Mouse (Mus musculus) thymus, adult 2 months (tissue): ENCODE results near the gene Mrtfb. TPM values are rescaled to one million over a fixed set of nuclear protein-coding genes. Genes with fewer than 3 reads are reported as not detected.

ENCODE experiments used
- DNase-seq: peaks from one replicate; pipeline ENCODE4 v3.0.0; 2021
- H3K27ac ChIP-seq: fragments of 200-500 bp; 2 replicates; pipeline ENCODE4 v1.5.1; 2012; ENCODE audit warnings: low read length, control low read depth; ENCODE audit not compliant: control insufficient read depth, insufficient read depth
- H3K27me3 ChIP-seq: fragments of 200-500 bp; 2 replicates; pipeline ENCODE4 v1.6.1; 2012; ENCODE audit warnings: mild to moderate bottlenecking, low read length, moderate library complexity, mixed read lengths; ENCODE audit not compliant: control insufficient read depth, insufficient read depth
- H3K36me3 ChIP-seq: fragments of 200-500 bp; 2 replicates; pipeline ENCODE4 v1.6.1; 2012; ENCODE audit warnings: mild to moderate bottlenecking, low read length, moderate library complexity; ENCODE audit not compliant: control insufficient read depth, insufficient read depth
- H3K4me1 ChIP-seq: fragments of 200-500 bp; replicated peaks from 2 replicates; pipeline ENCODE4 v1.6.1; 2012; ENCODE audit warnings: low read length; ENCODE audit not compliant: control insufficient read depth, insufficient read depth
- H3K4me3 ChIP-seq: fragments of 200-500 bp; 2 replicates; pipeline ENCODE4 v1.5.1; 2012; ENCODE audit warnings: mild to moderate bottlenecking, low read length, control low read depth, moderate library complexity; ENCODE audit not compliant: control insufficient read depth, insufficient read depth
- CTCF ChIP-seq: fragments of 200-500 bp; IDR thresholded peaks from 2 replicates; pipeline ENCODE4 v1.5.1; 2012; ENCODE audit warnings: mild to moderate bottlenecking, control low read depth, low read length, moderate library complexity, borderline replicate concordance; ENCODE audit not compliant: control insufficient read depth, poor library complexity, insufficient read depth; ENCODE audit errors: extremely low read depth
- POLR2A ChIP-seq: fragments of 200-500 bp; IDR thresholded peaks from 2 replicates; pipeline ENCODE4 v1.6.1; 2012; ENCODE audit warnings: mild to moderate bottlenecking, low read length, control low read depth, moderate library complexity; ENCODE audit not compliant: control insufficient read depth, poor library complexity, insufficient read depth; ENCODE audit errors: extremely low read depth
- WGBS: fragments of 180-500 bp; shearing (Covaris S2); methylation state at CpG from one replicate; pipeline ENCODE4 v1.1.7; 2018; 5-methylcytosine and 5-hydroxymethylcytosine counted together
- polyA plus RNA-seq: library from polyadenylated mRNA; depleted of rRNA; stranded (reverse); fragments of >200 nt; gene quantifications from 2 replicates; pipeline ENCODE4 v1.2.3, GENCODE M21; 2012

Mrtfb gene
- polyA plus RNA-seq, 1 experiment = 8.5 TPM

DNA sequence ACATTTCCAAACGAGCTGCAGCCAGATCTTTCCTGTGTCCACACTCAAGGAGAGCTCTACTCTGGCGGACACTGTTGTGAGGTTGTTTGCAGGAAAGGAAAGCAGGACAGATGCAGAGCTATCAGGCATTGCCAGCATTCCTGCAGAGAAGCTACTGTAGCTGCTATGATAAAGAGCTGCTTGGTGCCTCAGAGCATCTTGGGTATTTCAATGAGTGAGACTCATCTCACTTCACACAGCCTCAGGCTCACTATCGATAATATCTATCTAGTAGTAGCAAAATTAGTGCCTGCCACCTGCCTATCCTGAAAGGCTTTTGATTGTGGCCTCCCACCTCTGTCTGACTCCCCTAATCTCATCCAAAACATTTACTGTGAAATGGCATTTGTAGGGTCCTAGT, 73.4 kb downstream of the Mrtfb start:
- no peaks in the 10 kb centered on the region for H3K36me3 ChIP-seq
- 98% methylated on average over 3 of the region's 3 CpGs for WGBS
- H3K27me3 ChIP-seq = no peaks in the 10 kb centered on the region
- TF ChIP-seq POLR2A (no peak), CTCF (no peak)
- H3K27ac ChIP-seq = no peak overlapping the region
- H3K4me1 ChIP-seq = no peaks in the 10 kb centered on the region
- DNase-seq = no peak
- no peak overlapping the region for H3K4me3 ChIP-seq

DNA sequence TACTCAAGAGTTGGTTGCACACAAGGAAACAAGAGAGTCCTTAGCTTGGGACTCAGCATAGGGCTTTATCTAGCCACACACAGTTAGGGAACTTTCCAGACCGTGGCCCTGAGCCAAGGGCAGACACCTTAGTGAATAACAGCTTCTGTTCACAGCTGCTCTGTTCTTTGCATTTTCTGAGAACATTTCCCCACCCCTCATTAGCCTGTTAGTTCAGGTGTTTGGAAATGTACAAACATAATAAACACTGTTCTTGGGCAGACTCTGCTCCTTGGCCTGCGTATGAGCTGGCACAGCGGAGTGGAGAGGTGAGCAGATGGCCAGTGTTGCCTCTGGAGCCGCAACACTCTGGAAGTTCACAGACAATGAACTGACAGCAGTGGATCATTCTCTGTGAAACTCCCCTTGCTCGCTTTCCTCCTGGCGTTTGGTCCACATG, 74.0 kb downstream of the Mrtfb start:
- no peaks in the 10 kb centered on the region for H3K36me3 ChIP-seq
- no peak overlapping the region for H3K4me3 ChIP-seq
- no peak for DNase-seq
- TF ChIP-seq POLR2A (no peak), CTCF (no peak)
- no peaks in the 10 kb centered on the region for H3K4me1 ChIP-seq
- H3K27me3 ChIP-seq = no peaks in the 10 kb centered on the region
- 90% methylated on average over 6 of the region's 6 CpGs for WGBS
- no peak overlapping the region for H3K27ac ChIP-seq

GRCm38 (mm10) chr16:13331898-13332297, 75.6 kb downstream of the Mrtfb start:
- TF ChIP-seq POLR2A (no peak), CTCF (no peak)
- Histone ChIP-seq H3K4me3 (no peak overlapping the region), H3K27me3 (no peaks in the 10 kb centered on the region), H3K4me1 (no peaks in the 10 kb centered on the region), H3K27ac (no peak overlapping the region), H3K36me3 (no peaks in the 10 kb centered on the region)
- whole genome bisulfite sequencing = 74% methylated on average over 3 of the region's 3 CpGs
- no peak for DNase-seq

DNA sequence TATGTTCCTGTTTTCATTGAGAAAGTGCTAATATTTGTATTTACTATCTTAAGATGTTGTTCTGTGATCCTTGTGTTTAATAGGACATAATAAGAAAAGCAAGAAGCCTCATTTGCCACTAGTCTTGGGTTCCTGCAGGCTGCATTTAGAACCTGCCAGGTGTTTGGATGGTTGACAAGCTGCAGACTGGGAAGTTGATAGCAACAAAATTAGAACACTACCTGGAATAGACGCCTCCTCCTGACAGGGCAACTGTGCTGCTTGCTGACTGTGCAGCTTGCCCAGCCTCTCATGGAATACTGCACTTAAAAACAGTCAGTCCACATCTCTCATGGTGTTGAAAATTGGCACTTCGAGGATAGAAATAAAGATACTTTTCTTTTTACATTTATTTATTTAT, 76.3 kb downstream of the Mrtfb start:
- Histone ChIP-seq H3K4me3 (no peak overlapping the region), H3K27ac (no peak overlapping the region), H3K27me3 (no peaks in the 10 kb centered on the region), H3K4me1 (no peaks in the 10 kb centered on the region), H3K36me3 (no peaks in the 10 kb centered on the region)
- TF ChIP-seq POLR2A = no peak
- TF ChIP-seq CTCF = no peak
- WGBS = 94% methylated on average over 2 of the region's 2 CpGs
- no peak for DNase-seq

DNA sequence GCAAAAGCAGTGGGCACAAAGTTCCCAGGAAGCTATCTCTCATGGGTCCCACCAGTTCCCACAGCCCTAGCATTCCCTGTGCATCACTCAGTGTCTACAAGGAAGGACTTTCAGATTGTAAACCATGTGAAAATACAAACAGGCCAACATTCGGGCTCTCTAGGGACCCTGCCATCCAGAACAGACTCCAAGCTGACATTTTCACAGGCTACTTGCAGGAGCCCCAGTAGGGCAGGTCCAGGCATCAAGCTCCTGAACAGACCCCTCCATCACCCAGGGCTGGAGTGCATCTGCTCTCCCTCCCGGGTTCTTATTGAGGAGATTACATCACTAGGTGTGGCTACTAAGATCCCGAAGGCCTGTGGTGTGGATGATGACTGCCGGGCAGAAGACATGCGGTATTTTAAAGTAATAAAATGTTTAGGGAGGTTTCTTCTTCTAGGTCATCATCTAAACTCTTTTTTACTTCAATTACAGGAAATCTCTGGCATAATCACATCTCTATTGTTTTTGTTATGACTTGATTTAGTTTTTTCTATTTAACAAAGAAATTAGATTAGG, 77.6 kb downstream of the Mrtfb start:
- Histone ChIP-seq H3K4me1 (no peaks in the 10 kb centered on the region), H3K36me3 (no peaks in the 10 kb centered on the region), H3K4me3 (no peak overlapping the region), H3K27ac (no peak overlapping the region), H3K27me3 (no peaks in the 10 kb centered on the region)
- DNase-seq = no peak
- TF ChIP-seq POLR2A (no peak), CTCF (no peak)
- WGBS = 95% methylated on average over 5 of the region's 5 CpGs

DNA sequence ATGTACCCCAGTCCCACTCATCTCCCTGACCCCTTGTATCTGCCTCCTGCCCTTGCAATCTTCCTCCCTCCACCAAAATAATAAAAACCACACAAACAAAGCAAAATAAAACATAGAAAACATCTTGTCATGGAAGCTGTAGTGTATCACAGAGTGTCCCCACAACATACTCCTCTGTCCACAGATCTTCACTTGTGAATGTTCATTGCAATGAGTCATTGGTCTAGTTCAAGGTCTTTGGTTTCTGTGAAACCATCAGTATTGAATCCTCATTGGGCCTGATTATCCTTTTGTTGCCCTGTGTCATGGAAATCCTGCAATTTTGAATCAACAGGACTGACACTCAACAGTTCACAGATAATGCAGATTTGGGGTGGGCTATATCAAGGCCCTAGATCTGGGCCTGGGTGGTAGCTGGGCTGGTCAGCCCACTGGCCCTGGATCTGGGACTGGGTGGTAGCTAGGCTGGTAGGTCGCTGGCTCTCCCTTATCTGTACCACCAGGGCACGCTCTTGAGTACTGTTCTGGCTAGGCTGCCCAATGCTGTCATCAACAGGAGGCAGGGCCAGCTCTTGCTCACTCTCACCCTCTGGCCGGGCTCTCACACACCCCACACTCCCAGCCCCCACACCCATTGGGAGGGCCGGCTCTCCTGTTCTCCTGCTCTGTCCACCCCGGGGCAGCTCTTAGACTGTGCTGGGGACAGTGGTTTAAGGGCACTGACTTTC, 80.4 kb downstream of the Mrtfb start:
- 95% methylated on average over 5 of the region's 5 CpGs for WGBS
- DNase-seq = no peak
- H3K27ac ChIP-seq = no peak overlapping the region
- no peaks in the 10 kb centered on the region for H3K27me3 ChIP-seq
- H3K36me3 ChIP-seq = no peaks in the 10 kb centered on the region
- TF ChIP-seq CTCF (no peak), POLR2A (no peak)
- H3K4me1 ChIP-seq = no peaks in the 10 kb centered on the region
- no peak overlapping the region for H3K4me3 ChIP-seq

DNA sequence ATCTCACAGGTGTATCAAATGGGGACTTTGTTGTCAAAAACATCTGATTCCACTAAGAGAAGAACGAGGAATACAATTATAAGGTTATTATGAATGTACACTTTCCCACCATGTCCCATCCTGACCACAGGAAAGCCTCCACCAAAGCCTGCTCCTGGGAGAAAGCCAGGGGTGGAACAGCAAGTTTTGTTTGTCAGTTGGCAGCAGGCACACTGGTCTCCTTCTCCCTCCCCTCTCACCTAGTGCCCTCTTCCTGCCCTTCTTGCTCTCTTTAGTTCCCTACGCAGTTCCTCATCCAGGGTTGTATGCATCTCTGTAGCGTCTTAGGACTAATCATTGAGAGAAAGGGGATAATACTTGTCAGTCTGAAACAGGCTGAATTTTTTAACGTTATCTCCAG, 81.8 kb downstream of the Mrtfb start:
- Histone ChIP-seq H3K36me3 (no peaks in the 10 kb centered on the region), H3K4me3 (no peak overlapping the region), H3K27me3 (no peaks in the 10 kb centered on the region), H3K4me1 (no peaks in the 10 kb centered on the region), H3K27ac (no peak overlapping the region)
- WGBS = 89% methylated on average over 4 of the region's 4 CpGs
- TF ChIP-seq CTCF = no peak
- no peak for DNase-seq
